Mouse (Mus musculus) hindbrain, embryonic 15.5 days (tissue): ENCODE results near the gene Serbp1. TPM values are rescaled to one million over a fixed set of nuclear protein-coding genes. Genes with fewer than 3 reads are reported as not detected.

Experiments used
- ATAC-seq: fragments of 200-750 bp; cut with Nextera tagmentation; 2 replicates; pipeline ENCODE4 v1.8.0; 2017; ENCODE audit warnings: low read depth, moderate number of reproducible peaks, moderate TSS enrichment; ENCODE audit not compliant: low FRiP score
- H3K27ac ChIP-seq: fragments of 300-500 bp; sonication (generic); replicated peaks from 2 replicates; pipeline ENCODE4 v1.5.1; 2015; ENCODE audit warnings: mild to moderate bottlenecking, inconsistent platforms
- H3K27me3 ChIP-seq: fragments of 300-500 bp; sonication (generic); 2 replicates; pipeline ENCODE4 v1.6.1; 2015; ENCODE audit warnings: control low read depth, inconsistent platforms
- H3K36me3 ChIP-seq: fragments of 300-500 bp; sonication (generic); 2 replicates; pipeline ENCODE4 v1.6.1; 2015; ENCODE audit warnings: control low read depth, inconsistent platforms
- H3K4me1 ChIP-seq: fragments of 300-500 bp; sonication (generic); replicated peaks from 2 replicates; pipeline ENCODE4 v1.6.1; 2015; ENCODE audit warnings: control low read depth, inconsistent platforms
- H3K4me2 ChIP-seq: fragments of 300-500 bp; sonication (generic); 2 replicates; pipeline ENCODE4 v1.6.1; 2015; ENCODE audit warnings: moderate library complexity, mild to moderate bottlenecking, inconsistent platforms
- H3K4me3 ChIP-seq: fragments of 300-500 bp; sonication (generic); 2 replicates; pipeline ENCODE4 v1.5.1; 2015; ENCODE audit warnings: mild to moderate bottlenecking, inconsistent platforms
- H3K9ac ChIP-seq: fragments of 300-500 bp; sonication (generic); 2 replicates; pipeline ENCODE4 v1.6.1; 2015; ENCODE audit warnings: inconsistent platforms
- H3K9me3 ChIP-seq: fragments of 300-500 bp; sonication (generic); 2 replicates; pipeline ENCODE4 v1.6.1; 2016; ENCODE audit warnings: control low read depth, inconsistent platforms
- WGBS: fragments of 180-500 bp; shearing (Covaris S2); methylation state at CpG from one replicate; pipeline ENCODE4 v1.1.7; 2015; 5-methylcytosine and 5-hydroxymethylcytosine counted together
- polyA plus RNA-seq: library from polyadenylated mRNA; unstranded; fragments of >200 nt; fragmentation: Nextera tagmentation; extraction: Ambion mirVana; gene quantifications from 2 replicates; pipeline ENCODE4 v1.2.1, GENCODE M21; 2015

Serbp1 gene
- polyA plus RNA-seq: 294 and 298 TPM in 2 replicates

- H3K27ac ChIP-seq: no peak within 1 kb of the TSS
- H3K4me3 ChIP-seq: no peak within 1 kb of the TSS
- H3K9me3 ChIP-seq: no peaks in the 10 kb centered on the region
- WGBS: 22% methylated on average over 12 of the region's 12 CpGs
- no peaks in the 10 kb centered on the region for H3K4me1 ChIP-seq
- no peak within 1 kb of the TSS for H3K9ac ChIP-seq
- no peak for ATAC-seq
- no peak within 1 kb of the TSS for H3K4me2 ChIP-seq
- H3K27me3 ChIP-seq: no peaks in the 10 kb centered on the region
- no peaks in the 10 kb centered on the region for H3K36me3 ChIP-seq
These were observed at the start of gene Serbp1 for GRCm38 (mm10) chr6:67237977-67238376. Gene Serbp1, plus strand, starts transcription at chr6:67238176.

- Histone ChIP-seq H3K9me3 (no peaks in the 10 kb centered on the region), H3K27me3 (no peaks in the 10 kb centered on the region), H3K27ac (no peak overlapping the region), H3K4me3 (no peak overlapping the region), H3K4me2 (no peak overlapping the region), H3K36me3 (no peaks in the 10 kb centered on the region), H3K9ac (no peak overlapping the region), H3K4me1 (no peaks in the 10 kb centered on the region)
- 83% methylated on average over 2 of the region's 2 CpGs for WGBS
- ATAC-seq: no peak
These were observed 44.4 kb upstream of the Serbp1 start for GRCm38 (mm10) chr6:67193591-67193990.

GRCm38 (mm10) chr6:67194606-67195005 lies 43.4 kb upstream of the Serbp1 start:
- H3K4me1 ChIP-seq: no peaks in the 10 kb centered on the region
- H3K4me3 ChIP-seq: no peak overlapping the region
- WGBS: 92% methylated on average over 6 of the region's 6 CpGs
- no peak for ATAC-seq
- H3K9ac ChIP-seq: no peak overlapping the region
- H3K27ac ChIP-seq: no peak overlapping the region
- H3K27me3 ChIP-seq: no peaks in the 10 kb centered on the region
- no peaks in the 10 kb centered on the region for H3K9me3 ChIP-seq
- H3K4me2 ChIP-seq: no peak overlapping the region
- no peaks in the 10 kb centered on the region for H3K36me3 ChIP-seq

GRCm38 (mm10) chr6:67195148-67195611 lies 42.8 kb upstream of the Serbp1 start:
- peak; percentile 38; the same call in 1 of the 2 replicates for ATAC-seq
- Histone ChIP-seq H3K4me1 (no peaks in the 10 kb centered on the region), H3K9ac (no peak overlapping the region), H3K36me3 (no peaks in the 10 kb centered on the region), H3K27me3 (no peaks in the 10 kb centered on the region), H3K4me2 (no peak overlapping the region; the same call in 1 of the 2 replicates), H3K9me3 (no peaks in the 10 kb centered on the region), H3K27ac (no peak overlapping the region), H3K4me3 (no peak overlapping the region)
- WGBS: 30% methylated on average over 7 of the region's 7 CpGs

GRCm38 (mm10) chr6:67196821-67197220 lies 41.2 kb upstream of the Serbp1 start:
- Histone ChIP-seq H3K4me2 (no peak overlapping the region), H3K27me3 (no peaks in the 10 kb centered on the region), H3K9me3 (no peaks in the 10 kb centered on the region), H3K36me3 (no peaks in the 10 kb centered on the region), H3K27ac (no peak overlapping the region), H3K4me1 (no peaks in the 10 kb centered on the region), H3K4me3 (no peak overlapping the region), H3K9ac (no peak overlapping the region)
- 89% methylated on average over 6 of the region's 6 CpGs for WGBS
- no peak for ATAC-seq

GRCm38 (mm10) chr6:67198085-67198484 lies 39.9 kb upstream of the Serbp1 start:
- Histone ChIP-seq H3K27ac (no peak overlapping the region), H3K4me2 (no peak overlapping the region), H3K9ac (no peak overlapping the region), H3K4me3 (no peak overlapping the region), H3K36me3 (no peaks in the 10 kb centered on the region), H3K27me3 (no peaks in the 10 kb centered on the region), H3K4me1 (no peaks in the 10 kb centered on the region), H3K9me3 (no peaks in the 10 kb centered on the region)
- WGBS: 23% methylated on average over 4 of the region's 4 CpGs
- ATAC-seq: no peak

- Histone ChIP-seq H3K4me3 (no peak overlapping the region), H3K27ac (no peak overlapping the region), H3K27me3 (no peaks in the 10 kb centered on the region), H3K9ac (no peak overlapping the region), H3K36me3 (no peaks in the 10 kb centered on the region), H3K4me1 (no peaks in the 10 kb centered on the region), H3K4me2 (no peak overlapping the region), H3K9me3 (no peaks in the 10 kb centered on the region)
- WGBS: 32% methylated on average over 5 of the region's 5 CpGs
- ATAC-seq: peak; percentile 54; the same call in 1 of the 2 replicates
These were observed 37.2 kb upstream of the Serbp1 start for GRCm38 (mm10) chr6:67200715-67201322.

GRCm38 (mm10) chr6:67205081-67206037 lies 32.6 kb upstream of the Serbp1 start:
- no peak overlapping the region for H3K27ac ChIP-seq
- H3K4me1 ChIP-seq: no peaks in the 10 kb centered on the region
- no peak overlapping the region for H3K9ac ChIP-seq
- H3K9me3 ChIP-seq: no peaks in the 10 kb centered on the region
- H3K36me3 ChIP-seq: no peaks in the 10 kb centered on the region
- ATAC-seq: no peak
- WGBS: 74% methylated on average over 35 of the region's 35 CpGs
- H3K4me2 ChIP-seq: no peak overlapping the region
- no peaks in the 10 kb centered on the region for H3K27me3 ChIP-seq
- H3K4me3 ChIP-seq: no peak overlapping the region

GRCm38 (mm10) chr6:67212362-67212761 lies 25.6 kb upstream of the Serbp1 start:
- Histone ChIP-seq H3K4me3 (no peak overlapping the region), H3K27me3 (no peaks in the 10 kb centered on the region), H3K9me3 (no peaks in the 10 kb centered on the region), H3K27ac (no peak overlapping the region), H3K4me2 (no peak overlapping the region), H3K4me1 (no peaks in the 10 kb centered on the region), H3K9ac (no peak overlapping the region), H3K36me3 (no peaks in the 10 kb centered on the region)
- WGBS: 92% methylated on average over 1 of the region's 1 CpGs
- ATAC-seq: no peak

GRCm38 (mm10) chr6:67213429-67214098 lies 24.4 kb upstream of the Serbp1 start:
- no peaks in the 10 kb centered on the region for H3K4me1 ChIP-seq
- 92% methylated on average over 4 of the region's 4 CpGs for WGBS
- no peaks in the 10 kb centered on the region for H3K36me3 ChIP-seq
- H3K4me2 ChIP-seq: no peak overlapping the region
- no peaks in the 10 kb centered on the region for H3K27me3 ChIP-seq
- H3K9me3 ChIP-seq: no peaks in the 10 kb centered on the region
- no peak overlapping the region for H3K9ac ChIP-seq
- no peak overlapping the region for H3K4me3 ChIP-seq
- ATAC-seq: no peak
- no peak overlapping the region for H3K27ac ChIP-seq

GRCm38 (mm10) chr6:67217402-67217801 lies 20.6 kb upstream of the Serbp1 start:
- no peaks in the 10 kb centered on the region for H3K4me1 ChIP-seq
- H3K27me3 ChIP-seq: no peaks in the 10 kb centered on the region
- no peak overlapping the region for H3K4me2 ChIP-seq
- H3K27ac ChIP-seq: no peak overlapping the region
- H3K36me3 ChIP-seq: no peaks in the 10 kb centered on the region
- no peaks in the 10 kb centered on the region for H3K9me3 ChIP-seq
- H3K4me3 ChIP-seq: no peak overlapping the region
- ATAC-seq: no peak
- no peak overlapping the region for H3K9ac ChIP-seq
- WGBS: 93% methylated on average over 4 of the region's 4 CpGs

- no peak overlapping the region for H3K9ac ChIP-seq
- H3K36me3 ChIP-seq: no peaks in the 10 kb centered on the region
- 96% methylated on average over 1 of the region's 1 CpGs for WGBS
- no peak overlapping the region for H3K27ac ChIP-seq
- no peak overlapping the region for H3K4me3 ChIP-seq
- H3K27me3 ChIP-seq: no peaks in the 10 kb centered on the region
- H3K9me3 ChIP-seq: no peaks in the 10 kb centered on the region
- no peak overlapping the region for H3K4me2 ChIP-seq
- no peaks in the 10 kb centered on the region for H3K4me1 ChIP-seq
- ATAC-seq: no peak
These were observed 20.1 kb upstream of the Serbp1 start for GRCm38 (mm10) chr6:67217846-67218245.
